Mouse (Mus musculus) layer of hippocampus, postnatal 25 days (tissue): Measurements from ENCODE around the gene Proser3. TPM values are rescaled to one million over a fixed set of nuclear protein-coding genes. Genes with fewer than 3 reads are reported as not detected.

Experiments used
- DNase-seq, 2 experiments: peaks; one replicate each; pipeline ENCODE4 v3.0.0; 2022; ENCODE audit warnings: mixed read lengths in 2 of 2, low spot score in 1 of 2; ENCODE audit errors: extremely low spot score in 1 of 2
- total RNA-seq, 2 experiments: library from RNA; stranded (reverse); gene quantifications; 2 replicates each; pipeline ENCODE4 v1.2.3; 2021

Proser3 gene
- total RNA-seq, 2 experiments from 2014 or later = 3.5 to 3.6 TPM

DNA sequence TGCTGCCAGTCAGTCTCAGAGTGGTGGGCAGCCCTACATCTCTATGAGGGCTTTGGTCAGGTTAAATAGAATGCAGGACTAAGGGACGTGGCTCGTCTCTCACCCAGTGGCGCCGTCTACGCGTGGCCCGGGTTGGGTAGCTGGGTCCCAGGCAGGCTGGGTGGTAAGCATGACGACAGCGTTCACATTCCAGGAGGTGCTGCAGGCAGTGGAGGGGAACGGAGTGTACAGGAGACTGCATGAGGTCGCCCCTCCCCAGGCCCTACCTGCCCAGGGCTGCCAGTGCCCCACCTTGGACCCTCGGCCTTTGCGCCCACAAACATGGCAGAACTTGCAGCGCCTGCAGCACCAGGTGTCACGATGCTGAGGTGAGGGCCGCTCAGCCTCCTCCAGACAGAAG is 29.4 kb upstream of the Proser3 start:
- DNase-seq = no peak

DNA sequence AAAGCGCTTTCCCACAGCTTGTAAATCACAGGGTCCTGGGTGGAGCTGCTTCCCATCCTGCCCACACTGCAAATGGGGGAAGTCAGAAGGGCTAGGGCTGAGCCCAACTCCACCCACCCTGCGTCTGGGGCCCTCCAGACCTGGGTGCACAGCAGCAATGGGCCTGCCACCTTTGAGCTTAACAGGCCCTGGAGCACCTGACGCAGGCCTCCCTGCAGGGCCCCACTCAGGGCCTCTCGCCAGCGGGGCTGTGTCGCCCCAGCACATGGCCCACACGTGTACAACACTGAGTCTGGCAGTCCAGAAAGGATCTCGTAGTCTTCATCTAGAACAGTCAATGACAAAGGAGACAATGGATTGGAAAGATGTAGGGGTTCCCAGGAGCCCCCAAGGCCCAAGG is 27.9 kb upstream of the Proser3 start:
- no peak for DNase-seq

- DNase-seq = no peak
Observed at GRCm38 (mm10) chr7:30572969-30573368, 20.9 kb upstream of the Proser3 start.

DNA sequence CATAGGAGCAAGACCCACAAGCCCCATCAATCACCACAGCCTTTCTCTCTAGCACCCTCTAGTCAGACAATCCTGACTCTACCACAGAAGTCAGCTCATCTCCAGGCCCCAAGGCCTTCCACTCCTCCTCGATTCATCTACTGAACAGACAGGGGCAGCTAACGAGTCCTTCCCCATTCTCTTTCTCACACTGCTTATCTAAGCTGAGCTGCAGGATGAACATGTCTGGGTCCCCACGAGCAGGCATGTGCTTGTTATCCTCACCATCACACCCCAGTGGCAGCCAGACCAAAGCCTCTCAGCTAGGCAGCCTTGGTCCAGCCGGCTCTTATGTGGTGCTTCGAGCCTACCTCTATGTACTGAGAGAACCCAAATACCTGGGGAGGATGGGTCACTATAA is 20.3 kb upstream of the Proser3 start:
- no peak for DNase-seq

GRCm38 (mm10) chr7:30567555-30567954 is 15.5 kb upstream of the Proser3 start:
- DNase-seq = no peak

DNA sequence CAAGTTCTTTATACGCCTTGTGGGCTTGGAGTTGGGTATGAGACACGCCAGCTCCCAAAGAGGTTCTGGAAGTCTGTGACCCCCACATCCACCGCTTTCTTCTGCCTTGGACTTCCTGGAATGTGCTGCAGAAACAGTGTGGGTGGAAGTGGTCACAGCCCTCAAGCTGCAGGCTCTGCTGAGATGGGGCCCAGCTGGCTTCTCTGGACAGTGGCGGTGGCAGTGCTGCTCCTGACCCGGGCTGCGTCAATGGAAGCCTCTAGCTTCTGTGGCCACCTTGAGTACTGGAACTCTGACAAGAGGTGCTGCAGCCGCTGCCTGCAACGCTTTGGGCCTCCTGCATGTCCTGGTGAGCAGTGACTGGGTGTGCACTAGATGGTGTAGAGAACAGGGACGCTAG is 13.9 kb upstream of the Proser3 start:
- no peak for DNase-seq

DNA sequence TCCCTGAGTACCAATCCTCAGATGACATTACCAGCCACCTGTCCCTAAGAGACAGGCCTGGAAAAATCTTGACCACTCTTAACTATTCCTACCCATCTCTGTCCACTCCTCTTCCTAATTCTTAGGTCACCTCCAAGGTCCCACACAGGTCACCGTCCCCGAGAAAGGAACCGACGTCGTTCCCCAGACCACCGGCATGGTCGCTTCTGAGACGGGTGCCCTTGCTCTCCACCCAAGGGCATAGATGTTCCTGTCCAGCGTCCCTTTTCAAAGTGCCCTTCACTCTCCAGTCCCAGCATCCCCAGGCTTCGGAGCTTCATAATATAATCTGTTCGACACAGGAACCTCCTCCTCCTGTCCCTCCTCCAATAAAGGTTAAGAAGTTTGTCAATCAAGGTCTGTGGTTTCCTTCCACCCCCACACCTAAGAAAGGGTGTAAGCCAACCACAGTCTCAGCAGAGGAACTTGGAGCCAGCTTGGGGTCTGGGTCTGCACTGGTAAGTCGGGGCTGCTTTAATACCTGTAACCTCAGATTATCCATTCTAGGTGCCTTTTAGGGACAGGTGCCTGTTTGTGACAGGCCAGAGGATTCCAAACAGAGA is 13.0 kb upstream of the Proser3 start, which contains the start of gene Igflr1:
TSS of gene Igflr1 (plus strand) at position 458 of the 602 bp plus-strand sequence.
- DNase-seq = no peak

- DNase-seq = no peak
Observed at GRCm38 (mm10) chr7:30563906-30564280, 11.8 kb upstream of the Proser3 start.

DNA sequence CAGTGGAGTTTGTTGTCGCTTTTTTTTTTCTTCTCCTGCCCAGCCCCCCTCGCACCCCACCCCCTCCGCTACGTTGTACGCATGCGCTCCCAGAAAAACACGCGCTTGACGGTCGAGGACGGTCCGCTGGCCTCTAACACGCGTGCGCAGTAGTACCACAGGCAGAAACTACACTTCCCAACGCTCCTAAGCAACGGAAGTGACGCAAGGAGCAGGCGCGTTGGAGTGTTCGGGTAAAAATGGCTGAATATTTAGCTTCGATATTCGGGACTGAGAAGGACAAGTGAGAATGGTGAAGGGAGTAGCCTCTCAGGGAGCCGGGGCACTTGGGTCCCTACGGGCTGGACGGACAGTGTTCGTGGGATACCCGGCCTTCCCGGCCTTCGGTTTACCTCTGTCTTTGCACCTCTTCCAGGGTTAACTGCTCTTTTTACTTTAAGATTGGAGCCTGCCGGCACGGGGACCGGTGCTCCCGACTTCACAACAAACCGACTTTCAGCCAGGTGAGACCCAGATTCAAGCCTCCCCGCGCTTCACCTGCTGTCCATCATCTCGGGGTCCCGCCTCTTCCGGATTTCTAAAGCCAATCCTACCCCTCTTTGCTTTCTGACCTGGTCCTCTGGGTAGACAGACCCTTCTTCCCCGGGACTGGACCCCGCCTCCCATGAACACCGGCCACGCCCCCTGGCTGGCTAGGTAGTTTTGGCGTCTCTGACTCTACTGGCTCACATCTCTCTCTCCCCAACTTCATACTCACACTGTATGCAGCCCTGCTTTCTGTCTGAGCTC is 11.2 kb upstream of the Proser3 start, which contains the start of the genes U2af1l4, Gm49396 and Psenen:
TSS of gene U2af1l4 (plus strand) at position 185 of the 789 bp plus-strand sequence.
TSS of gene Gm49396 (plus strand) at position 228 of the 789 bp plus-strand sequence.
TSS of gene Psenen (minus strand) at position 511 of the 789 bp plus-strand sequence.
- peak; percentile 84 to 90 for DNase-seq

DNA sequence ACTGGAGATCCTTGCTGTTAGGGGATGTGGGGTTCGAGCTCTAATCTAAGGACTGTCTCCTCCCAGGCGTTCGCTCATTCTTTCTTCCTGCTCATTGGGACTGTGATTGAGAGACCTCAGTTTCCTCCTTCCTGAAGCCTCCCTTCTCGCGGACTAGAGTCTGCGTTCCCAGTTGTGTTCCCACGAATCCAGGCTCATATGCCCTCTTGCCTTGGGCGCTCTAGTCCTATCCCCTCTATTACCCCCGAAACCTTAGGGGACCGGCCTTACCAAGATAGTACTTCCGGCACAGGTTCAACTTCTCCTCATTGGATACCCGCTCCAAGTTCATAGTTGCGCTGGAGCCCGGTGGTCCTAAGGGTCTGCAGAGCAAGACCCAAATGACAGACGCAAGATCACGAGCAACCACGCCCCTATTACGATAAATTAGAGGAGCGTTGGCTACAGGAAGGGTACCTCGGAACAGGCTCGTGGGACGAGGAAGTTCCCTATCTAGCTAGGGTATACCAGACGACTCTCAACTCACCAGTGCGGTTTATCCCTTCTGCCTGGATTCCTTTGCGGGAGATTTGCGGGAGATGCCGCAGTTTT is 10.5 kb upstream of the Proser3 start:
- no peak for DNase-seq

DNA sequence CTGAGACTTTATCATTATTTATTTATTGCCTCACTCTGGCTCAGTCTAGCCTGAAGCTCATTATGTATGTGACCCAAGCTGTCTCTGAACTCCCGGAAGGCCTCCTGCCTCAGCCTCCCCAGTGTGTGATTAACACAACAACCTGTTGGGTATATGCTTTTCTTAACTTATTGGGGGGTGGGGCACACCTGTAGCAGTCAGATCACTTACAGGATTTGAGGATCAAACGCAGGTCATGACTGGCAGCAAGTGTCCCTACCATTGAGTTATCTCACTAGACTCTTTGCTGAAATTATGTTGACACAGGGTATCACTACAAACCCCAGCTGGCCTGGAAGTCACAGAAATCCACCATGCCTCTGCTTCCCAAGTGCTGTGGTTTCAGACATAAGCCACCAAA is 8.2 kb upstream of the Proser3 start:
- DNase-seq = no peak

GRCm38 (mm10) chr7:30559443-30559954 is 7.4 kb upstream of the Proser3 start, which contains the start of gene Lin37:
Gene Lin37, minus strand, starts transcription at chr7:30559838.
- DNase-seq = peak; percentile 80 to 84

DNA sequence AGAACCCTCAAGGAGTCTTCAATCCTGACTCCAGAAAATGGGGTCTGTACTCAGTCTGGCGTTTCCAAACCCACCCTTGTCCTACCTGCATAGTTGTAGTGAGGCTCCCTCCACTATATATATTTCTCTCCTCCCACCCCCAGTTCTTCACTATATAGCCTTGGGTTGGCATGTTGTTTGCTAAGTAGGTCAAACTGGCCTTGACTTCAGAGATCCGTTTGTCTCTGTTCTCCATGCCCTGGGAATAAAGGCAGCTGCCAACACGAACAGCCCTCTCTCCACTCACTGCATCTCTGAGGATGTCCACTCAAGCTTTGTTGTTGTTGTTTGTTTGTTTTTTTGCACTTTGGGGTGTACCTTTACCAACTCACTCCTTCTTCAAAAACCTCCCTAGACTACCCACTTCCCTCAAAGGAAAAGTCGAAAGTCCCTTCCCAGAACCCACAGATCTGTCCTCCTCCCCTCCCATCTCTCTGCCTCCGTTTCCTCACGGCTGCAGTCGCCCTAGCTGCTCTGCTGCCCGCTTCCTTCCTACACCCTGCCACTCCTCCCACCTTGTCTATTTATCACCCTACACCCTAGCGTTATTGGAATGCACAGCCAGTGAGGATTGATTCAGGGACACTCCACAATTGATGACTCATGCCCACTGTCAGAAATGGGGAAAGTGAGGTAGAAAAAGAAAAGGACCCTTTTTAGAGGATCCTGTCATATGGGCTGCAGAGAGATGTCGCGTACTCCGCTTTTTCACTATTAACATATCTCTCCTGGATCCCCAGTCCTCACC is 6.8 kb upstream of the Proser3 start:
- no peak for DNase-seq

GRCm38 (mm10) chr7:30557901-30558514 is 5.9 kb upstream of the Proser3 start:
- no peak for DNase-seq

GRCm38 (mm10) chr7:30556894-30557536 is 4.9 kb upstream of the Proser3 start:
- no peak for DNase-seq

DNA sequence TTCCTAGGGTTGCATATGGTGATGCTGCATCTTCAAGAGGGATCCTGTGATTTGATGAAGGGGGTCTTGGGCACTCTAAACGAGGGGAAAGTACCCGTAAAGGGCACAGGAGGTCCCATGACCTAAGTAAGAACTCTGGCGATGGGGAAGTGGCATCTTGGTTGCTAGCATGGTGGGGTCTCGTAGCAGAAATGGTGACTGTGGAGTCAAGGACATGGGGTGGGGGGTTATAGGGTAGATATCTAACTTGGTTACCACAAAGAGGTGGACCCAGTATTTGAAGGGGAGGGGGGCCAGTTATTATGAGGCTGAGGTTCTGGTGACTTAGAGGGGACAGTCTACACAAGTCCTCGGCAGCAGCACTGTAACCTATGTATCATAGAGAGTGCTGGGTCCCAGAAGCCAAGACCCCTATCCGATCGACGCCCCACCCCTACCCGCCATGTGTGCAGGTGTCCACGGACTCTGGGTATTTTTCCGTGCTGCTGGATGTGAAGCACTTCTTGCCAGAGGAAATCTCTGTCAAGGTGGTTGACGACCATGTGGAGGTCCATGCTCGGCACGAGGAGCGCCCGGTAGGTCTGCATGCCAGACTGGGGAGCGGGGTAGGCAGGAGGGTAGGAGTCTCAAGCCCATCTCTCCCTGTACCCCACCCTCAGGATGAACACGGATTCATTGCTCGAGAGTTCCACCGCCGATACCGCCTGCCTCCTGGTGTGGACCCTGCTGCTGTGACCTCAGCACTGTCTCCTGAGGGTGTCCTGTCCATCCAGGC is 1.9 kb upstream of the Proser3 start:
- DNase-seq = no peak

DNA sequence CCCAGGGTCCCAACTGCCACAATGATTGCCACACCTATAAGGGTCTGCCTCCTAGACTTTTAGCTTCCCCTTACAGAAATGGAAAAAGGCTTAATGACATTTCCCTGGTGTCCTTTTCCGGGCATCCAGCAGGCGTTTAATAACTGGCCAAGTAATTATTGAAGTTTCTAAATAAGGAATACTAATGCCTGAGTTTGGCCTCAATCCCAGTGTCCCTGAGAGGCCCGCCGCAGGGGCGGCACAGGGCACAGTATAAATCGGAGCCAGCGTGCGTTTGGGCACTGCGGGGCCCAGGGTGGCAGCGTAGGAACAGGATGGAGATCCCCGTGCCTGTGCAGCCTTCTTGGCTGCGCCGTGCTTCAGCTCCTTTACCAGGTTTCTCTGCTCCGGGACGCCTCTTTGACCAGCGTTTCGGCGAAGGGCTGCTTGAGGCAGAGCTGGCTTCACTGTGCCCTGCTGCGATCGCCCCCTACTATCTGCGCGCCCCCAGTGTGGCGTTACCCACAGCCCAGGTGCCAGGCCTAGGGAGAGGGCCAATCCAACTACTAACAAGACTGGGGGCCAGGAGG is 1.0 kb upstream of the Proser3 start:
- DNase-seq = no peak

GRCm38 (mm10) chr7:30551445-30552101 is 526 bp downstream of the Proser3 start:
- no peak for DNase-seq
